Mouse (Mus musculus) heart, adult 2 months (tissue): ENCODE results near the gene Lrig3. TPM values are rescaled to one million over a fixed set of nuclear protein-coding genes. Genes with fewer than 3 reads are reported as not detected.

ENCODE experiments used
- DNase-seq, 2 experiments: peaks; one replicate each; pipeline ENCODE4 v3.0.0; 2021
- H3K27ac ChIP-seq: fragments of 200-600 bp; 2 replicates; pipeline ENCODE4 v1.8.1; 2022
- H3K27me3 ChIP-seq: fragments of 200-500 bp; 2 replicates; pipeline ENCODE4 v1.6.1; 2012; ENCODE audit warnings: mild to moderate bottlenecking, low read length, inconsistent platforms, mixed read lengths; ENCODE audit not compliant: control insufficient read depth, insufficient read depth
- H3K36me3 ChIP-seq: fragments of 200-500 bp; 2 replicates; pipeline ENCODE4 v1.6.1; 2012; ENCODE audit warnings: low read length, inconsistent platforms; ENCODE audit not compliant: control insufficient read depth, insufficient read depth
- H3K4me1 ChIP-seq: fragments of 200-500 bp; 2 replicates; pipeline ENCODE4 v1.6.1; 2011; ENCODE audit warnings: low read length; ENCODE audit not compliant: control insufficient read depth, insufficient read depth
- H3K4me3 ChIP-seq: fragments of 200-600 bp; 2 replicates; pipeline ENCODE4 v1.8.1; 2022
- H3K79me2 ChIP-seq: fragments of 200-500 bp; replicated peaks from 2 replicates; pipeline ENCODE4 v1.6.1; 2012; ENCODE audit warnings: mild to moderate bottlenecking, inconsistent platforms, low read length, moderate library complexity, mixed read lengths; ENCODE audit not compliant: control insufficient read depth, insufficient read depth
- H3K9ac ChIP-seq: fragments of 200-500 bp; 2 replicates; pipeline ENCODE4 v1.6.1; 2012; ENCODE audit warnings: low read depth, mild to moderate bottlenecking, control low read depth, inconsistent platforms, low read length, mixed read lengths
- CTCF ChIP-seq: fragments of 200-600 bp; IDR thresholded peaks from 2 replicates; pipeline ENCODE4 v1.8.1; 2022; ENCODE audit warnings: antibody characterized with exemption, mild to moderate bottlenecking, moderate library complexity
- EP300 ChIP-seq: fragments of 200-500 bp; IDR thresholded peaks from 2 replicates; pipeline ENCODE4 v1.6.1; 2011; ENCODE audit warnings: low read depth, low read length, control low read depth; ENCODE audit not compliant: insufficient read depth
- POLR2A ChIP-seq: fragments of 200-500 bp; IDR thresholded peaks from 2 replicates; pipeline ENCODE4 v1.6.1; 2011; ENCODE audit warnings: mild to moderate bottlenecking, low read depth, low read length, control low read depth; ENCODE audit not compliant: insufficient read depth
- WGBS: fragments of 180-500 bp; shearing (Covaris S2); methylation state at CpG from one replicate; pipeline ENCODE4 v1.1.7; 2018; 5-methylcytosine and 5-hydroxymethylcytosine counted together
- intact Hi-C: fragments of 180-260 bp; cut with DNase I; formaldehyde crosslinking; loops from one replicate; pipeline ENCODE4 v1.15.1; 2025
- long read RNA-seq: library from polyadenylated mRNA; stranded (forward); transcript quantifications from one replicate; pipeline ENCODE4 v2.0.0, GENCODE M21; 2021
- polyA plus RNA-seq: library from polyadenylated mRNA; depleted of rRNA; stranded (reverse); fragments of >200 nt; gene quantifications from 2 replicates; pipeline ENCODE4 v1.2.3, GENCODE M21; 2012; rRNA removed
- total RNA-seq, 2 experiments: library from RNA; stranded (reverse); gene quantifications; 2 replicates each; pipeline ENCODE4 v1.2.3; 2021

Lrig3 gene
- total RNA-seq (1 to 10 TPM; 1.4 to 2.2 TPM), polyA plus RNA-seq (1.3 and 1.7 TPM in 2 replicates)
- long read RNA-seq, partial matches to known transcripts, result 1 of 1 reads
- long read RNA-seq, other reads (novel, unspliced or antisense), result 0 of 1 reads

DNA sequence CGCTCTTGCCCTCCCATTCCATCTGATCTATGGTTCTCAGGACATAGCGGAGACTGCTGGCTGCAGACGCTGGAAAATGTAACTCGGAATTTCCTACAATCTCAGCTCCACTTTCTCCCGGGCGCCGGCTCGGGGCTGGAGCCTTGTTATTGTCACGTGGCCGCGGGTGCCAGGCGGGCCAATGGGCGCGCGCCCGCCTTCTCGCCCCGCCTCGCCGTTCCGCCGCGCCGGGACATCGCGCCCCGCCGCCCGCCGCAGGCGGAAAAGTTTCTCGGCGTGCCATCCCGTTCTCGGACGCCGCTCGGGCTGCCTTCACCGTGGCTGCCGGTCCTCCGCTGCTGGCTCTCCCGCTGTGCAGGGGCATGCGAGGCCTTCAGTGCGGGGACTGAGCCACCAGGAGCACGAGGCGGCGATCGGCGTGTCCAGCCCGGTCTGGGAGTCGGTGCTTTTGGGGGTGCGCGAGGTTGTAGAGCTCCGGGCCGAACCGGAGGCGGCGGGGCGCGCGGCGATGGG is at the start of gene Lrig3:
Lrig3 (plus strand) TSS at position 201 of the 513 bp plus-strand sequence.
- no peaks in the 10 kb centered on the region; the same call in 1 of the 2 replicates for H3K27me3 ChIP-seq
- intact Hi-C loops, result no loop called here

DNA sequence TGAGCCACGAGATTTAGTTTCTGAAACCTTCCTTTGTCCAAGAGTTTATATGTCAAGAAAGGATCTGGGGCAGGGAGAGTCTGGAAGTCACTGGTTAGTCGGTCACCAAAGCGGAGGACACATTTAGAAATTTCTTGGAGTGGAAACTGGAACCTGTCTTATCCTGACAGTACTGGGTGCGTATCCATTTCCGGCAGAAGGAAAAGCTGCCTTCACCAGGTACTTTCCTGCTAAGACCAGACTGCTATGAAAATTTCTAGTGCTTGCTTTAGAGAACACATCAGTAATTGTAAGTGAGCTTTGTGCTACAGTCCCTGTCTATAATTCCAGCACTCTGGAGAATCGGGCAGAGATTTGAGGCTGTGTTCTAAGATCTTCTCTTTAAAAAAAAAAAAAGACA is 49.2 kb upstream of the Lrig3 start:
- Histone ChIP-seq H3K4me1 (no peaks in the 10 kb centered on the region), H3K27ac (no peak overlapping the region), H3K9ac (no peak overlapping the region), H3K36me3 (no peaks in the 10 kb centered on the region), H3K27me3 (no peaks in the 10 kb centered on the region), H3K79me2 (no peaks in the 10 kb centered on the region), H3K4me3 (no peak overlapping the region)
- 39% methylated on average over 6 of the region's 6 CpGs for WGBS
- DNase-seq, result no peak
- no peak for TF ChIP-seq POLR2A
- no peak for TF ChIP-seq EP300
- no peak for TF ChIP-seq CTCF
- intact Hi-C loops, result no loop called here

More for the DNA sequence above, at the start of gene Lrig3:
- Histone ChIP-seq H3K79me2 (no peaks in the 10 kb centered on the region), H3K9ac (peak within 1 kb of the TSS; percentile 93), H3K4me3 (peak within 1 kb of the TSS; percentile 75), H3K4me1 (peaks cover 3% of the 10 kb centered on the region), H3K27ac (peak within 1 kb of the TSS; percentile 78), H3K36me3 (no peaks in the 10 kb centered on the region)
- peak; percentile 11; the same call in 1 of the 2 replicates for TF ChIP-seq CTCF
- 0 out of 2 replicates have a peak, but pooled peaks have one; percentile 52 for TF ChIP-seq POLR2A
- 0 out of 2 replicates have a peak, but pooled peaks have one; percentile 2 for TF ChIP-seq EP300
- peak; percentile 89 to 90 for DNase-seq
- under 1% methylated on average over 62 of the region's 62 CpGs for WGBS

- H3K9ac ChIP-seq, result no peak overlapping the region
- no peak for DNase-seq
- WGBS, result 5% methylated on average over 9 of the region's 9 CpGs
- H3K27ac ChIP-seq, result no peak overlapping the region
- intact Hi-C loops, result no loop called here
- H3K4me3 ChIP-seq, result no peak overlapping the region
- H3K4me1 ChIP-seq, result no peaks in the 10 kb centered on the region
- H3K27me3 ChIP-seq, result no peaks in the 10 kb centered on the region
- no peaks in the 10 kb centered on the region for H3K36me3 ChIP-seq
- H3K79me2 ChIP-seq, result no peaks in the 10 kb centered on the region
- no peak for TF ChIP-seq POLR2A
- no peak for TF ChIP-seq EP300
- no peak for TF ChIP-seq CTCF
Observed at GRCm38 (mm10) chr10:125917436-125917871, 48.5 kb upstream of the Lrig3 start.

DNA sequence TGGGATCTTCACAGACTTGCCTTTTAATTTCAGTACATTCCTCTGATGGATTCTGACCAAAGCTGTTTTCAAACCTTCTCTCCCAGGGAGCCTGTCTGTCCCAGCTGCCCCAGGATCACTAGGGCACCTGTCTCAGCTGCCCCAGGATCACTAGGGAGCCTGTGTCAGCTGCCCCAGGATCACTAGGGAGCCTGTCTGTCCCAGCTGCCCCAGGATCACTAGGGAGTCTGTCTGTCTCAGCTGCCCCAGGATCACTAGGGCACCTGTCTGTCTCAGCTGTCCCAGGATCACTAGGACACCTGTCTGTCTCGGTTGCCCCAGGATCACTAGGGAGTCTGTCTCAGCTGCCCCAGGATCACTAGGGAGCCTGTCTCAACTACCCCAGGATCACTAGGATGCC is 47.0 kb upstream of the Lrig3 start:
- intact Hi-C loops, result no loop called here
- H3K4me3 ChIP-seq, result no peak overlapping the region
- no peaks in the 10 kb centered on the region for H3K27me3 ChIP-seq
- no peaks in the 10 kb centered on the region for H3K36me3 ChIP-seq
- 67% methylated on average over 1 of the region's 1 CpGs for WGBS
- no peak overlapping the region for H3K9ac ChIP-seq
- TF ChIP-seq CTCF, result no peak
- no peak for TF ChIP-seq POLR2A
- no peak for TF ChIP-seq EP300
- DNase-seq, result no peak
- H3K4me1 ChIP-seq, result no peaks in the 10 kb centered on the region
- no peak overlapping the region for H3K27ac ChIP-seq
- no peaks in the 10 kb centered on the region for H3K79me2 ChIP-seq

DNA sequence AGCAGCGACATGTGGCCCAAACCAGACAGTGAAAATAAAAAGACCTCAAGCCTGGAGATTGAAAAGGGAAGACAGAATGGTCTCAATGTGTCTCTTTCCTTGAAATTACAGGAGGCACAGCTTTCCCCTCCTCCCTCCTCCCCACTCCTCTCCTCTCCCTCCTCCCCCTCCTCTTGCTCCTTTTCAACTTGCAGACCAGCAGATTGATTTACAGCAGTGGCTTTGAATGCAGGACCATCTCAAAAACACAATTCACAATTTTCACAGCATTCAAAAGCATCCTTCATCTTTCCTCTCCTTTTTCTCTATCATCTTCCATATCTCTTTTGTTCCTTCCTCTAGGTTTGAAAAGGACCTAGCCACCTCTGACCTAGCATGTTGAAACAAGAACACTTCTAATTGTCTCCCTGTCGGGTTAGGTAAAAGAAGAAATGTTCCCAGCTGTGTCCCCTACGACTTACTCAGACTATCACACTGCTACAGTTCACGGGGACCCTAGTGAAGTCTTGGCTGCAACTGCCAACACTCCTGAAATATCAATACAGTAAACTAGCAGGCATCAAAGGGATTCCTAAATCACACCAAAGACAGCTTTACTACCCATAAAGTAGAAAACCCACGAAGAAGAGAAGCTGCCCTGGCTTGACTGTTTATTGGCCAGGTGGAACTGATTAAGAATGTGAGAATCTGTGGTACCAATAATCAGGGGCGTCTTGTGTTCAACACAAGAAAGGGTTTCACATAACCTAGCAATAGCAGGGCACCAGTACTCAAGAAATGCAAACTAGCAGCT is 44.1 kb upstream of the Lrig3 start:
- TF ChIP-seq CTCF (no peak), EP300 (no peak), POLR2A (no peak)
- no peak overlapping the region for H3K4me3 ChIP-seq
- no peaks in the 10 kb centered on the region for H3K79me2 ChIP-seq
- H3K27ac ChIP-seq, result no peak overlapping the region
- H3K4me1 ChIP-seq, result no peaks in the 10 kb centered on the region
- no peaks in the 10 kb centered on the region for H3K27me3 ChIP-seq
- 43% methylated on average over 6 of the region's 6 CpGs for WGBS
- DNase-seq, result no peak
- H3K9ac ChIP-seq, result no peak overlapping the region
- H3K36me3 ChIP-seq, result no peaks in the 10 kb centered on the region
- intact Hi-C loops, result no loop called here

DNA sequence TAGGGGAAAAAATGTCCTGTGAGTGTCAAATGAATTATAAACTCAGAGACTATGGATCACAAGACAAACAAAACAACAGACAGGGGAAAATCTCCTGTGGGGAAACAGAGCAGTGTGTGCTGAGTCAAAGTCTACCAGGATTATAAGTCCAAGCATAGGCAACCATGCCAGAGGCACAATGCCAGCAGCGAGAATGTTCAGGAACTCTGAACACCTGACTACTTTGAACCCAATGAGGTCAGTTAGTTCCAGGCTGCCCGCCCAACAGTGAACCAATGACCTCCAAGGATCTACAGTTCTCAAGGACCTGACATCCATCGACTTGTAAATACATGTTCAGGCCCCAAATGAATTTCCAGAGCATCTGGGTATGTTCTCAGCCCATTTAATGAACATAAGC is 36.0 kb upstream of the Lrig3 start:
- intact Hi-C loops, result no loop called here
- H3K9ac ChIP-seq, result no peak overlapping the region
- TF ChIP-seq CTCF, result no peak
- TF ChIP-seq POLR2A, result no peak
- no peak for TF ChIP-seq EP300
- H3K4me1 ChIP-seq, result no peaks in the 10 kb centered on the region
- H3K27me3 ChIP-seq, result no peaks in the 10 kb centered on the region
- DNase-seq, result no peak
- H3K27ac ChIP-seq, result no peak overlapping the region
- H3K79me2 ChIP-seq, result no peaks in the 10 kb centered on the region
- H3K36me3 ChIP-seq, result no peaks in the 10 kb centered on the region
- H3K4me3 ChIP-seq, result no peak overlapping the region
- 71% methylated on average over 3 of the region's 3 CpGs for WGBS
